Mouse (Mus musculus) heart, embryonic 14.5 days (tissue): ENCODE data around the gene Racgap1. TPM values are rescaled to one million over a fixed set of nuclear protein-coding genes. Genes with fewer than 3 reads are reported as not detected.

Experiments
- ATAC-seq: fragments of 200-750 bp; cut with Nextera tagmentation; 2 replicates; pipeline ENCODE4 v1.8.0; 2017; ENCODE audit warnings: low read depth, moderate TSS enrichment; ENCODE audit not compliant: insufficient number of reproducible peaks, insufficient read depth, low FRiP score
- H3K27ac ChIP-seq, 2 experiments: fragments of 200-500 bp in 1 of 2; fragments of 300-500 bp in 1 of 2; sonication (generic) in 1 of 2; replicated peaks in 1 of 2; 2 replicates each; pipeline ENCODE4 v1.5.1; 2012 to 2014; ENCODE audit warnings: low read depth in 2 of 2, low read length in 2 of 2, control low read depth in 1 of 2, mild to moderate bottlenecking in 1 of 2, mixed read lengths in 1 of 2; ENCODE audit not compliant: control insufficient read depth in 1 of 2, insufficient read depth in 1 of 2
- H3K27me3 ChIP-seq: fragments of 300-500 bp; sonication (generic); 2 replicates; pipeline ENCODE4 v1.6.1; 2014; ENCODE audit warnings: mild to moderate bottlenecking, low read length, control low read depth; ENCODE audit not compliant: control insufficient read depth, insufficient read depth
- H3K36me3 ChIP-seq: fragments of 300-500 bp; sonication (generic); 2 replicates; pipeline ENCODE4 v1.6.1; 2014; ENCODE audit warnings: mild to moderate bottlenecking, control low read depth, low read length, mixed read lengths; ENCODE audit not compliant: control insufficient read depth, insufficient read depth
- H3K4me1 ChIP-seq, 2 experiments: fragments of 200-500 bp in 1 of 2; fragments of 300-500 bp in 1 of 2; sonication (generic) in 1 of 2; 2 replicates each; pipeline ENCODE4 v1.6.1; 2012 to 2014; ENCODE audit warnings: low read length in 2 of 2, control low read depth in 1 of 2, mixed read lengths in 1 of 2; ENCODE audit not compliant: control insufficient read depth in 2 of 2, insufficient read depth in 2 of 2
- H3K4me2 ChIP-seq: fragments of 300-500 bp; sonication (generic); 2 replicates; pipeline ENCODE4 v1.6.1; 2014; ENCODE audit warnings: mild to moderate bottlenecking, low read length
- H3K4me3 ChIP-seq, 2 experiments: fragments of 200-500 bp in 1 of 2; fragments of 300-500 bp in 1 of 2; sonication (generic) in 1 of 2; 2 replicates each; pipeline ENCODE4 v1.5.1; 2012 to 2014; ENCODE audit warnings: low read length in 2 of 2, mild to moderate bottlenecking in 2 of 2, control low read depth in 1 of 2, low read depth in 1 of 2, moderate library complexity in 1 of 2; ENCODE audit not compliant: control insufficient read depth in 1 of 2, insufficient read depth in 1 of 2
- H3K9ac ChIP-seq: fragments of 300-500 bp; sonication (generic); 2 replicates; pipeline ENCODE4 v1.6.1; 2014; ENCODE audit warnings: mild to moderate bottlenecking, low read length
- H3K9me3 ChIP-seq: fragments of 300-500 bp; sonication (generic); 2 replicates; pipeline ENCODE4 v1.6.1; 2016; ENCODE audit warnings: low read length, control low read depth; ENCODE audit not compliant: control insufficient read depth
- WGBS: fragments of 180-500 bp; shearing (Covaris S2); extraction: QIAGEN DNeasy Blood & Tissue Kit; methylation state at CpG from one replicate; pipeline ENCODE4 v1.1.7; 2014; 5-methylcytosine and 5-hydroxymethylcytosine counted together
- polyA plus RNA-seq: library from polyadenylated mRNA; unstranded; fragments of >200 nt; fragmentation: Nextera tagmentation; extraction: Ambion mirVana; gene quantifications from 2 replicates; pipeline ENCODE4 v1.2.1, GENCODE M21; 2014

Racgap1 gene
- polyA plus RNA-seq = 94.4 and 98.7 TPM in 2 replicates

DNA sequence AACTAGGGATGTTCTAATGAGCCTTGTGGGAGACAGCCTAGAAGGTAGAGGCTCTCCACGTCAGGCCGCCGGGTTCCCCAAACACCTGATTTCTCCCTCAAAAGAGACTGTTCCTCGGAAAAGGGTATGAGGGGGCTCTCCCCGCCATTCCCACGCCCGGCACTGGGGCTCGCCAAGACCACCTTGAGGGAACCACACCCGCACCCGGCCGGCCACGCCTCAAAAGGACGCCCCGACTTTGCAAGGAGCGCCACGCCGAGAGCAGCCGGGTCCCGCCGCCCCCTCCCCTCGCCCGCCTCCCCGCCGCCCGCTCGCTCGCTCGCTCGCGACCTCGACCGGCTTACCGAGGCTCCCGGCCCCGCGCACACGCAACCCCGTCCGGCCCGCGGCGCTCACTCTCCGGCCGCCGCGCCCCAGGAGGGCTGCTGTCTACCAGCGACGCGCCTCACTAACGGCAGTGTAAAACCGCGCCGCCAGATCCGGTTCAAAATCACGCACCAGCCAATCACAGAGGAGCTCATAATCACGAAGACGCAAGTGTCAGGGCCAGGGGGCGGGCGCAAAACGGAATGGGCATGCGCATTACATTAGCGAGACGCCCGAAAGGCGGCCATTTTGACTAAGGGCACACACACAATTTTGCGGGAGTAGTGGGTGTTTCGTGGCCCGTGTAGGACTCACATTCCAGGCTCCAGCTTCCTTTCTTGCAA lies at the start of gene Racgap1:
Gene Racgap1 (minus strand): TSS at position 494 of the 710 bp plus-strand sequence.
- ATAC-seq = peak; percentile 93
- Histone ChIP-seq H3K27me3 (peaks cover 21% of the 10 kb centered on the region), H3K36me3 (no peaks in the 10 kb centered on the region), H3K4me3 (peak within 1 kb of the TSS; percentile 85 to 90), H3K4me1 (peaks cover 12 to 46% of the 10 kb centered on the region in 2 experiments), H3K27ac (peak within 1 kb of the TSS in 1 of 2 experiments; percentile 57; a peak in 2 of 4 replicates), H3K4me2 (peak within 1 kb of the TSS; percentile 79), H3K9me3 (no peaks in the 10 kb centered on the region), H3K9ac (peak within 1 kb of the TSS; percentile 94)
- under 1% methylated on average over 65 of the region's 68 CpGs for WGBS

DNA sequence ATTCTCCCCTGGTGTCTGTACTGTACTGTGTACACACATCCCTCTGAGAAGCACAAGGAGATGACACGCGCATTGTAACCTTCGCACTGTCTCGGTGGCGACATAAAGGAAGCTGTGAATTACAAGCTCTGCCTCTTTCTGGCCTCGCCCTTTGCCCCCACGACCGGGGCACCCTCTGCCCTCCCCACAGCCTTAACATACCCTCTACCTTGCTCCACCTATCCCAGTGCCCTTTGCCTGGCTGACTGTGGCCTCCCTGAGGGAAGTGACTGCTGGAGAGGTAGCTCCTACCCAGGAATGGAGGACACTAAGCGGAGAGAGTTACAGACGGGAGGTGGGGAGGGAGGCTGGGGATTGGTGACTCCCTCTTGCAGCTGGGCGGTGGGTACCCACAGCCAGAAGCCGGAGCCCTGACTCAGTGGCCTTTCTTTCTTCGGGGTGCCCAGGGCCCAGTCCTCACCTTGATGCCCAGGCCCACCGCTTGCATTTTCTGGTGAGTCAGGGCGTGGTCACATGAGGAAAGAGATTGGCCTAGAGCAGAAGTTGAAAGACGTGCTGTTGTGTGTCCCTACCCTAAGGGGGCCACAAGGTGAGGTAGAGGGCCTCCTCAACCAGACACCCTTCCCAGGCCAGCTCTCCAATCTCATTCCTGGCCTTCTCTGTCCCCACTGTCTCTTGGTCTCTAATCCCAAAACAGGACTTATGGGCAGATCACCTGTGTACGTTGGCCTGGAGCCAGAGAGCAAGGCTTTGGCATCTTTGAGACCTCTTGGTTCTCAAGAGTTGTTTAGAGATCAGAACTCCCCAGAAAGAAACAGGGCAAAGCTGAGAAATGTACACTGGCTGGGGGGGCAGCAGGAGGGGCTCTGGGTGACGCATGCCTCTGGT lies 49.0 kb upstream of the Racgap1 start:
- Histone ChIP-seq H3K4me3 (no peak overlapping the region), H3K4me1 (peaks cover 25 to 35% of the 10 kb centered on the region in 2 experiments), H3K27me3 (peaks cover 9% of the 10 kb centered on the region), H3K27ac (no peak overlapping the region), H3K9me3 (no peaks in the 10 kb centered on the region), H3K36me3 (peaks cover 17% of the 10 kb centered on the region), H3K4me2 (no peak overlapping the region), H3K9ac (no peak overlapping the region)
- WGBS = 84% methylated on average over 18 of the region's 18 CpGs
- no peak for ATAC-seq

DNA sequence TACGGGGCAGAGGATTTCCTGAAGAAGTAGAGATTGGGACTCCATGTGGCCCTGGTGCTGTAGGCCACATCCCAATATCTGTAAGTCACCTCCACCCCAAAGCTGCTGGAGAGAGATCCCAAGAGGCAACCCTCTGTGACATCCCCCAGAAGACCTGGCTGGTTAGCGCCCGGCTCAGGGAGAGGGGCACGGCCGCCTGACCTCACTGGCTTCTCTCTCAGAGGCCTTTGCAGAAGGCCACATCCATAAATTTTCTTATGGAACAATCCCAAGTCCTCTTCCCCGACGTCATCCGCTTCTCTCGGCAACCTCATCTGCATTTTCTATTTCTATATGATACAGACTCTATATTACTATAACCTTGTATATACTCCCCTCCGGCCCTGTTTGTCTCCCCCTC lies 48.3 kb upstream of the Racgap1 start:
- peaks cover 30 to 36% of the 10 kb centered on the region in 2 experiments for H3K4me1 ChIP-seq
- WGBS = 84% methylated on average over 10 of the region's 10 CpGs
- no peak for ATAC-seq
- H3K36me3 ChIP-seq = peaks cover 15% of the 10 kb centered on the region
- H3K4me2 ChIP-seq = no peak overlapping the region
- H3K27me3 ChIP-seq = peaks cover 9% of the 10 kb centered on the region
- H3K9ac ChIP-seq = no peak overlapping the region
- no peak overlapping the region for H3K4me3 ChIP-seq
- no peaks in the 10 kb centered on the region for H3K9me3 ChIP-seq
- no peak overlapping the region for H3K27ac ChIP-seq

DNA sequence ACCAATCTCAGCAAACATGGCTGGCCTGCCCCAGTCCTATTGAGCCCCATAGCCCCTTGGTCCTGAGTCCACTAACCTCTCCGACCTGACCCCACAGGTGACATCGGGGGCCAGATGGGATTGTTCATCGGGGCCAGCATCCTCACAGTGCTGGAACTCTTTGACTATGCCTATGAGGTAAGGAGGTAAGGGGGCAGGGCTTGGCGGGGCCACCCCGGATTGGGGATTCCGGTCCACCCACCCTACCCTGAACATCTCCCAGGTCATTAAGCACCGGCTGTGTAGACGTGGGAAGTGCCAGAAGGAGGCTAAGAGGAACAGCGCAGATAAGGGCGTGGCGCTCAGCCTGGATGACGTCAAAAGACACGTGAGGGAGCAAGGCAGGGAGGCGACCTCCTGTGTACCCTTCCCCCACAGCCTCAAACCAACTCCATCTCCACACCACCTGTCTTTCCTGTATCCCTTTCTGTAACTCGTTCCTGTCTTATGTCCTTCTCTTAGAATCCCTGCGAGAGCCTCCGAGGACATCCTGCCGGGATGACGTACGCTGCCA lies 47.2 kb upstream of the Racgap1 start:
- ATAC-seq = no peak
- H3K4me1 ChIP-seq = peaks cover 22 to 29% of the 10 kb centered on the region in 2 experiments
- H3K36me3 ChIP-seq = peaks cover 5% of the 10 kb centered on the region; the same call in 1 of the 2 replicates
- peaks cover 9% of the 10 kb centered on the region for H3K27me3 ChIP-seq
- peak overlapping the region; percentile 11; the same call in 1 of the 2 replicates for H3K4me2 ChIP-seq
- H3K9me3 ChIP-seq = no peaks in the 10 kb centered on the region
- no peak overlapping the region for H3K9ac ChIP-seq
- 24% methylated on average over 20 of the region's 20 CpGs for WGBS
- H3K4me3 ChIP-seq = no peak overlapping the region
- no peak overlapping the region for H3K27ac ChIP-seq

DNA sequence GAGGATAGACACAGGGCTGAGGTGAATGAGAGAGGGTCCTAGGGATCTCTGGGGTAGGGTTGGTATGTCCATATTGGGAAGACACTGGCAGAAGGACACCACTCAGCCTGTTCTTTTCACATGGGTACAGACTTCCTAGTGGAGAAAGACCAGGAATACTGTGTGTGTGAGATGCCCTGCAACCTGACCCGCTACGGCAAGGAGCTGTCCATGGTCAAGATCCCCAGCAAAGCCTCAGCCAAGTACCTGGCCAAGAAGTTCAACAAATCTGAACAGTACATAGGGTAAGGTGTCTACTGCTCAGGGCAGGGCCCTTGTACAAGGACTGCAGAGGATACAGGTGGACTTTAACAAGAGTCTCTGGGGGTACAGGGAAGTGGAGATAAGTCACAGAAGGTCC lies 45.9 kb upstream of the Racgap1 start:
- WGBS = 7% methylated on average over 2 of the region's 2 CpGs

DNA sequence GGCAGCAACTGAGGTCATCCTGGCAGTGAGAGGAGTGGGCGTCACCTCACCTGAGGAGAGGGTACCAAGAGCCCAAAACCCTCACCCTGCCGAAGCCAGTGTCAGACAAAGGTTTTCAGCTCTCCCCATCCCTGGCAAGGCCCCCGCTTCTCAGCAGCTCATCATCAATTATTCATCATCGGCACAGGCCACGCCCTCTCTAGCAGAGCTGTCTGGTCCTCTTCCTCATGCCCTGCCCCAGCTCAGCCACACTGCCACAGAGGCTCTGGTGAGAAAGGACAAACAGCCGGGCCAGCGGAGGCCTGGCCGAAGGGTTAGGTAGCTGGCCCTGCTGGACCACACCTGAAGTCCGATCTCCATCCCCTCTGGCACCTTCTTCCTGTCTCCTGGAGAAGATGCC lies 40.5 kb upstream of the Racgap1 start:
- Histone ChIP-seq H3K9me3 (no peaks in the 10 kb centered on the region), H3K4me1 (peaks cover 7 to 9% of the 10 kb centered on the region in 2 experiments; a peak in 3 of 4 replicates), H3K27ac (no peak overlapping the region), H3K9ac (no peak overlapping the region), H3K4me3 (no peak overlapping the region), H3K27me3 (peaks cover 27% of the 10 kb centered on the region), H3K36me3 (no peaks in the 10 kb centered on the region), H3K4me2 (no peak overlapping the region)
- whole genome bisulfite sequencing = 52% methylated on average over 9 of the region's 9 CpGs
- no peak for ATAC-seq

More for the DNA sequence above, 45.9 kb upstream of the Racgap1 start:
- H3K9me3 ChIP-seq = no peaks in the 10 kb centered on the region
- no peak overlapping the region for H3K4me2 ChIP-seq
- H3K36me3 ChIP-seq = no peaks in the 10 kb centered on the region
- peaks cover 16 to 18% of the 10 kb centered on the region in 2 experiments for H3K4me1 ChIP-seq
- no peak overlapping the region for H3K9ac ChIP-seq
- H3K27ac ChIP-seq = no peak overlapping the region
- no peak overlapping the region for H3K4me3 ChIP-seq
- no peak for ATAC-seq
- H3K27me3 ChIP-seq = peaks cover 16% of the 10 kb centered on the region

DNA sequence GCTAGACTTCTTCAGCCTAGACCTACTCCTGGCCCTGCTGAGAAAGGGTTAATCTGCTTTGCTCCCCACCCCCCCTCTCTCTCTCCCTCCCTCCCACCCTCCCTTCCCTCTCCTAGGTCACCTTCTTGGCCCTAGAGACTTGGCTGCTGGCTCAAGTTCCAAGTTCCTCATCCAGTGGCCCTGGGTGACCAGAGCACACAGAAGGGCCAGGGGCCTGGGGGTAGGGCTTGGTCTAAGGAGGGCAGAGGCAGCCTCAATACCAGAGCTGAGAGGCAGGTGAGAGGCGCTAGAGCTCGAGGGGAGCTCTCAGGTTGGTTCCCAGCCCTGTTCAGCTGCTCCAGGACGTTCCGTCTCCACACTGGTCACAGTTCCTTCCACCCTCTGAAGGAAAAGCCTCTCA lies 39.5 kb upstream of the Racgap1 start:
- peaks cover 25% of the 10 kb centered on the region for H3K27me3 ChIP-seq
- WGBS = 24% methylated on average over 4 of the region's 4 CpGs
- no peak overlapping the region for H3K4me3 ChIP-seq
- H3K27ac ChIP-seq = no peak overlapping the region
- no peaks in the 10 kb centered on the region for H3K9me3 ChIP-seq
- H3K9ac ChIP-seq = no peak overlapping the region
- no peak overlapping the region for H3K4me2 ChIP-seq
- H3K4me1 ChIP-seq = peaks cover 7 to 9% of the 10 kb centered on the region in 2 experiments; a peak in 3 of 4 replicates
- no peak for ATAC-seq
- H3K36me3 ChIP-seq = no peaks in the 10 kb centered on the region
